Mouse (Mus musculus) heart, embryonic 12.5 days (tissue): ENCODE data around the gene Lrrc52. TPM values are rescaled to one million over a fixed set of nuclear protein-coding genes. Genes with fewer than 3 reads are reported as not detected.

ENCODE experiments used
- ATAC-seq: fragments of 200-750 bp; cut with Nextera tagmentation; 2 replicates; pipeline ENCODE4 v1.8.0; 2017; ENCODE audit warnings: moderate TSS enrichment, moderate library complexity; ENCODE audit not compliant: insufficient number of reproducible peaks, low FRiP score
- H3K27ac ChIP-seq: fragments of 300-500 bp; sonication (generic); 2 replicates; pipeline ENCODE4 v1.5.1; 2016; ENCODE audit warnings: mild to moderate bottlenecking, moderate library complexity; ENCODE audit not compliant: poor library complexity, severe bottlenecking
- H3K27me3 ChIP-seq: fragments of 300-500 bp; sonication (generic); replicated peaks from 2 replicates; pipeline ENCODE4 v1.6.1; 2016; ENCODE audit warnings: mild to moderate bottlenecking, moderate library complexity
- H3K36me3 ChIP-seq: fragments of 300-500 bp; sonication (generic); 2 replicates; pipeline ENCODE4 v1.6.1; 2016; ENCODE audit warnings: mild to moderate bottlenecking, moderate library complexity
- H3K4me1 ChIP-seq: fragments of 300-500 bp; sonication (generic); replicated peaks from 2 replicates; pipeline ENCODE4 v1.6.1; 2016; ENCODE audit warnings: mild to moderate bottlenecking
- H3K4me2 ChIP-seq: fragments of 300-500 bp; sonication (generic); 2 replicates; pipeline ENCODE4 v1.6.1; 2016; ENCODE audit warnings: mild to moderate bottlenecking, moderate library complexity
- H3K4me3 ChIP-seq: fragments of 300-500 bp; sonication (generic); 2 replicates; pipeline ENCODE4 v1.5.1; 2016; ENCODE audit warnings: mild to moderate bottlenecking
- H3K9ac ChIP-seq: fragments of 300-500 bp; sonication (generic); 2 replicates; pipeline ENCODE4 v1.6.1; 2016; ENCODE audit warnings: mild to moderate bottlenecking, moderate library complexity
- H3K9me3 ChIP-seq: fragments of 300-500 bp; sonication (generic); replicated peaks from 2 replicates; pipeline ENCODE4 v1.6.1; 2016; ENCODE audit warnings: mild to moderate bottlenecking, moderate library complexity
- WGBS: fragments of 180-500 bp; shearing (Covaris S2); methylation state at CpG from one replicate; pipeline ENCODE4 v1.1.7; 2016; 5-methylcytosine and 5-hydroxymethylcytosine counted together
- polyA plus RNA-seq: library from polyadenylated mRNA; unstranded; fragments of >200 nt; fragmentation: Nextera tagmentation; extraction: Ambion mirVana; gene quantifications from 2 replicates; pipeline ENCODE4 v1.2.1, GENCODE M21; 2016

Lrrc52 gene
- polyA plus RNA-seq, 1 experiment from 2014 or later: not detected

DNA sequence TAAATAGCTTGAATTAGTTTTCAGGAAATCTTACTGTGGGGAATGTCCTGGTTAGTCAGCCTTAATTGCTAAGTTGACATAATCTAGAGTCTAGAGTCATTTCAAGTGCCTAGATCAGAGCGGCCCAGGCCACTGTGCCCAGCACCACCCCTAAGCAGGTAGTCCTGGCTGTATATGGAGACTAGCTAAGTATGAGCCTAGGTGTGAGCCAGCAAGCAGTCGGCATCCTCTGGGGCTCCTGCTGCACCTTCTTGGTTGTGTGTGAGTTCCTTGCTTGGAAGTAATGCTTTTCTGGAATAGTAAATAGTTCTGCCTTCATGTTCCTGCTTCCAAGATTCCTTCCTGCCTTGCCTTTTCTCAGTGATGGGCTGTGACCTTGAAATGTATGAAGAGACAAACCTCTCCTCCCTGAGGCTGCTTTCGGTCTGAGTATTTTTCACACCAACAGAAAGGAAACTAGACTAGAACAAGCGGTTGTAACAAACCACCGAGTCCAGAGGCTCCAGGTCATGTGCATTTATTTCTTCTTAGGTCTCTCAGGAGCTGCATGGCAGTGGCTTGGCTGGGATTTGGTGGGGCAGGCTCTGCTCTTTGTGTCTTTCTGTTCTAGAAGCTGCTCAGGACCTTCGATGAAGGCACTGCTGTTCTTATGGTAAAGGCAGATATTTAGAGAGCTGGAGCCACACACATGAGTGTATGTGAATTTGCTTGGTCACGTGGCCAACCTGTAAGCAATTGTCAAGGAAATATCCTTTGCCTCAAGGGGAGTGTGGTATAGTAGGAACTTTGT, 30.2 kb downstream of the Lrrc52 start:
- no peak for ATAC-seq
- no peaks in the 10 kb centered on the region for H3K9me3 ChIP-seq
- no peak overlapping the region for H3K4me2 ChIP-seq
- H3K4me3 ChIP-seq: no peak overlapping the region
- H3K36me3 ChIP-seq: no peaks in the 10 kb centered on the region
- H3K9ac ChIP-seq: no peak overlapping the region
- H3K27me3 ChIP-seq: peaks cover 15% of the 10 kb centered on the region
- WGBS: 78% methylated on average over 7 of the region's 7 CpGs
- no peak overlapping the region for H3K27ac ChIP-seq
- H3K4me1 ChIP-seq: no peaks in the 10 kb centered on the region

- no peak overlapping the region for H3K4me3 ChIP-seq
Measured at GRCm38 (mm10) chr1:167434931-167435330, 31.6 kb downstream of the Lrrc52 start.

DNA sequence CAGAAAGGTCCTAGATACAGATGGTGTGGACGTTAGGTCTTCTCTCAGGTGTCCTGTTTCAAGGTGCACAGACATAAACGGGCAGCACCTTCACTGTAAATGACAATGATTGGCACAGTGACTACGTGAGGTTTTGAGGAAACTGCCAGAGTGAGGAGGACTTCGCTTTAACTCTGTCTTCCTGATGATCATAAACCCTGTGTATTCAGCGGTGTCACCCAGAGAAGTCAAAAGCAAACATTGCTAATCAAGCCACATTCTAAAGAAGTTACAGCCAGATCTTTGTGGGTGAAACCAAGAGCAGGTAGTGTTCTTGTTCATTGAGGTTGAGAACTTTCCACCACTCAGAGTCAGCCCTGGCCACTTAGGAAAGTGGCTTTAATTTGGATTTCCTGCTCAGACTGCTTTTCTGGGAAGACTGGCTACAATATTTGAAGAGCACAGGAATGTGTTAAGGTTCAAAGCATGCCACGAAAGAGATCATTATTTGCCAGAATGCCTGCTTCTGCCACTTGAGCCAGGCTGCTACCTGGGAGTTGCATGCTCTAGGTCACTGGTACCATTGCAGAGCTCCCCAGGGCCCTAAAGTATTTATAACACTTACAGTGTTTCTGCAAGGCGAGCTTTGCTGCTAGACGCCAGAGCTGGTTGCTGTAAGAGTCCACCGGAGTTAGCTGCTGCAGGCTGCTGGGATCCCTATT, 35.5 kb downstream of the Lrrc52 start:
- Histone ChIP-seq H3K27me3 (peaks cover 30% of the 10 kb centered on the region), H3K4me1 (no peaks in the 10 kb centered on the region), H3K4me3 (no peak overlapping the region), H3K9ac (no peak overlapping the region), H3K4me2 (no peak overlapping the region), H3K27ac (no peak overlapping the region), H3K36me3 (no peaks in the 10 kb centered on the region), H3K9me3 (no peaks in the 10 kb centered on the region)
- 61% methylated on average over 9 of the region's 9 CpGs for WGBS
- ATAC-seq: no peak

More at GRCm38 (mm10) chr1:167434931-167435330, 31.6 kb downstream of the Lrrc52 start:
- no peak overlapping the region for H3K27ac ChIP-seq
- no peak overlapping the region for H3K4me2 ChIP-seq
- no peaks in the 10 kb centered on the region for H3K9me3 ChIP-seq
- no peaks in the 10 kb centered on the region for H3K36me3 ChIP-seq
- no peak overlapping the region for H3K9ac ChIP-seq
- ATAC-seq: no peak
- WGBS: 85% methylated on average over 4 of the region's 4 CpGs
- H3K4me1 ChIP-seq: no peaks in the 10 kb centered on the region
- H3K27me3 ChIP-seq: peaks cover 23% of the 10 kb centered on the region

GRCm38 (mm10) chr1:167426681-167427080, 39.9 kb downstream of the Lrrc52 start:
- Histone ChIP-seq H3K36me3 (no peaks in the 10 kb centered on the region), H3K4me1 (peaks cover 7% of the 10 kb centered on the region), H3K9me3 (no peaks in the 10 kb centered on the region), H3K27ac (no peak overlapping the region), H3K9ac (no peak overlapping the region), H3K4me3 (no peak overlapping the region), H3K4me2 (no peak overlapping the region), H3K27me3 (peaks cover 15% of the 10 kb centered on the region)
- no peak for ATAC-seq
- WGBS: 85% methylated on average over 7 of the region's 7 CpGs

- Histone ChIP-seq H3K27ac (no peak overlapping the region), H3K4me1 (peaks cover 7% of the 10 kb centered on the region), H3K36me3 (no peaks in the 10 kb centered on the region), H3K27me3 (peaks cover 10% of the 10 kb centered on the region; the same call in 1 of the 2 replicates), H3K4me2 (no peak overlapping the region), H3K4me3 (no peak overlapping the region), H3K9ac (no peak overlapping the region), H3K9me3 (no peaks in the 10 kb centered on the region)
- WGBS: 58% methylated on average over 5 of the region's 5 CpGs
- no peak for ATAC-seq
Measured at GRCm38 (mm10) chr1:167425572-167425971, 41.0 kb downstream of the Lrrc52 start.

DNA sequence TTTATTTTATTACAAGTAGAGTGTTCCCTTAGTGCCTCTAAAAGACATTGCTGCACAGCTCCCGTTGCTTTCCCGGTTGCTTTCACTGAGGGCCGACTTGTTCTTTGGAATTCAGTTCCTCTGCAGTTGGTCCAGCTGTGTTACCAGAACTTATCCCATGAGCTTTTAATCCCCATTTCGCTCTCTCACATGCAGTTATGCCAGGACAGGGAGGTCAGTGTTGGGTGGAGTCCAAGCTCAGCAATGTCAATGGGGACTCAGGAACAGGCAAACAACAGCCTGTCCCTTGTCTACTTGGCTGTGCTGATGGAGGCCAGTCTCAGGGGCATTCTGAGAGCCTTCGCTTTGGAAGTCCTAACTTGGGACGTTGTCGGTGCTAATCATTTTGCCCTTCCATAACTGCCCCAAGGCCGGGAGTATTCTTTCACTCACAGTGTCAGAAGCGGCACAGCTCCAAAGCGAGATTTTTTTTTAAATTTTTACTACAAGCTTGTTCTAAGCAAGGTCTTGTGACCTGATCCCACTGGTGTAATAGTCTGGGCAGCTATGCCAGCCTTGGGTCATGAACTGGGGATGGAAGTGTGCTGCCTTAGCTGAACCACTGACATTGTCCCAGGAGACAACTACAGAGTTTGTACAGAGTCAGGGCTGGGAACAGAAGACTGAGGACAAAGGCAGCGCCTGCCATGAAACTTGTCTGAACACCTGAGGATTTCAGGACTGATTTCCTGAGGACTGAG, 43.9 kb downstream of the Lrrc52 start:
- Histone ChIP-seq H3K4me2 (no peak overlapping the region), H3K27me3 (0 out of 2 replicates have a peak, but pooled peaks cover 4% of the 10 kb centered on the region), H3K4me1 (peaks cover 7% of the 10 kb centered on the region), H3K9me3 (no peaks in the 10 kb centered on the region), H3K36me3 (no peaks in the 10 kb centered on the region), H3K4me3 (no peak overlapping the region), H3K27ac (no peak overlapping the region), H3K9ac (no peak overlapping the region)
- WGBS: 78% methylated on average over 11 of the region's 11 CpGs
- no peak for ATAC-seq

GRCm38 (mm10) chr1:167414846-167415245, 51.7 kb downstream of the Lrrc52 start:
- Histone ChIP-seq H3K27ac (no peak overlapping the region), H3K4me1 (no peaks in the 10 kb centered on the region), H3K36me3 (no peaks in the 10 kb centered on the region), H3K9me3 (no peaks in the 10 kb centered on the region), H3K9ac (no peak overlapping the region), H3K27me3 (peaks cover 10% of the 10 kb centered on the region), H3K4me2 (no peak overlapping the region), H3K4me3 (no peak overlapping the region)
- WGBS: 4% methylated on average over 7 of the region's 7 CpGs
- no peak for ATAC-seq

- no peak overlapping the region for H3K4me2 ChIP-seq
- peaks cover 33% of the 10 kb centered on the region for H3K27me3 ChIP-seq
- no peaks in the 10 kb centered on the region for H3K4me1 ChIP-seq
- WGBS: 64% methylated on average over 12 of the region's 12 CpGs
- H3K36me3 ChIP-seq: no peaks in the 10 kb centered on the region
- H3K9ac ChIP-seq: no peak overlapping the region
- no peak for ATAC-seq
- no peaks in the 10 kb centered on the region for H3K9me3 ChIP-seq
- no peak overlapping the region for H3K4me3 ChIP-seq
- no peak overlapping the region for H3K27ac ChIP-seq
Measured at GRCm38 (mm10) chr1:167411991-167412715, 54.4 kb downstream of the Lrrc52 start.

GRCm38 (mm10) chr1:167409601-167410000, 57.0 kb downstream of the Lrrc52 start:
- Histone ChIP-seq H3K4me1 (no peaks in the 10 kb centered on the region), H3K27me3 (peaks cover 46% of the 10 kb centered on the region), H3K9me3 (no peaks in the 10 kb centered on the region), H3K36me3 (no peaks in the 10 kb centered on the region), H3K27ac (no peak overlapping the region), H3K9ac (no peak overlapping the region), H3K4me3 (no peak overlapping the region), H3K4me2 (no peak overlapping the region)
- no peak for ATAC-seq
- 78% methylated on average over 4 of the region's 4 CpGs for WGBS

DNA sequence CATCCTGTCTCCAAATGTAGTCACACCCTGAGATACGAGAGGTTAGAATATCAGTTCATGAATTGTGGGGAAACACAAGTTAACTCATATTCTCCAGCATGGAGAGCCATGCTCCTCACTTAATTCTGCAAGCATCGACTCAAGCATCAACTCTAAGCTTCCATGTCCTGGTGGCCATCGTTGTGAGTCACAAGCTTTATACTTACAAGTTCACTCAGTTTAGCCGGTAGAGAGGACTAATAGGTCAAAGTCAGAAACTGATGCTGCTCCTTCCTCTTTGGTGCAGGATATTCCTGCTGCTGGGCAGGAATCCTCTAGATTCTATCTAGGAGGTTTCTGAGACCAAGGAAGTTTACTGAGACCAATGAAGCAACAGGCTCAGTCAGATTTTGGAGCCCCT, 61.3 kb downstream of the Lrrc52 start:
- Histone ChIP-seq H3K4me1 (no peaks in the 10 kb centered on the region), H3K9ac (no peak overlapping the region), H3K36me3 (no peaks in the 10 kb centered on the region), H3K4me3 (no peak overlapping the region), H3K9me3 (no peaks in the 10 kb centered on the region), H3K27ac (no peak overlapping the region), H3K27me3 (peaks cover 45% of the 10 kb centered on the region), H3K4me2 (no peak overlapping the region)
- 81% methylated on average over 4 of the region's 4 CpGs for WGBS
- ATAC-seq: no peak
